Mouse (Mus musculus): ENCODE measurements around the gene Tomm40l. TPM values are rescaled to one million over a fixed set of nuclear protein-coding genes. Genes with fewer than 3 reads are reported as not detected.

The Tomm40l gene
- polyA plus RNA-seq, 1 experiment from 2014 or later = 49.2 TPM

GRCm38 (mm10) chr1:171234126-171234525, 11.8 kb upstream of the Tomm40l start, which contains the start of gene Fcer1g:
Fcer1g (minus strand) TSS chr1:171234365.
- H3K27ac ChIP-seq (ENCODE audit: low read depth, low read length) = no peak within 1 kb of the TSS
- no peak within 1 kb of the TSS for H3K4me2 ChIP-seq (ENCODE audit: low read length)
- DNase-seq (ENCODE audit: low spot score) (no peak), ATAC-seq (no peak)
- H3K36me3 ChIP-seq (ENCODE audit: control insufficient read depth, insufficient read depth, low read length) = peaks cover 54% of the 10 kb centered on the region
- H3K4me3 ChIP-seq (ENCODE audit: low read depth, low read length) = no peak within 1 kb of the TSS
- no peaks in the 10 kb centered on the region for H3K9me3 ChIP-seq (replicated peaks; ENCODE audit: control insufficient read depth, low read length)
- WGBS = 93% methylated on average over 14 of the region's 14 CpGs
- H3K4me1 ChIP-seq (ENCODE audit: control insufficient read depth, insufficient read depth, low read length) = no peaks in the 10 kb centered on the region
- no peaks in the 10 kb centered on the region for H3K27me3 ChIP-seq (replicated peaks; ENCODE audit: control insufficient read depth, insufficient read depth, low read length)
- no peak within 1 kb of the TSS for H3K9ac ChIP-seq (ENCODE audit: low read length)

- Histone ChIP-seq H3K4me3 (ENCODE audit: low read depth, low read length) (no peak overlapping the region), H3K4me2 (ENCODE audit: low read length) (no peak overlapping the region), H3K9ac (ENCODE audit: low read length) (no peak overlapping the region), H3K4me1 (ENCODE audit: control insufficient read depth, insufficient read depth, low read length) (no peaks in the 10 kb centered on the region), H3K36me3 (ENCODE audit: control insufficient read depth, insufficient read depth, low read length) (peaks cover 43% of the 10 kb centered on the region), H3K9me3 (replicated peaks; ENCODE audit: control insufficient read depth, low read length) (no peaks in the 10 kb centered on the region), H3K27ac (ENCODE audit: low read depth, low read length) (no peak overlapping the region), H3K27me3 (replicated peaks; ENCODE audit: control insufficient read depth, insufficient read depth, low read length) (no peaks in the 10 kb centered on the region)
- WGBS = 86% methylated on average over 12 of the region's 12 CpGs
- no peak for DNase-seq (ENCODE audit: low spot score)
- no peak for ATAC-seq
Observed at GRCm38 (mm10) chr1:171232800-171233730, 10.8 kb upstream of the Tomm40l start.

DNA sequence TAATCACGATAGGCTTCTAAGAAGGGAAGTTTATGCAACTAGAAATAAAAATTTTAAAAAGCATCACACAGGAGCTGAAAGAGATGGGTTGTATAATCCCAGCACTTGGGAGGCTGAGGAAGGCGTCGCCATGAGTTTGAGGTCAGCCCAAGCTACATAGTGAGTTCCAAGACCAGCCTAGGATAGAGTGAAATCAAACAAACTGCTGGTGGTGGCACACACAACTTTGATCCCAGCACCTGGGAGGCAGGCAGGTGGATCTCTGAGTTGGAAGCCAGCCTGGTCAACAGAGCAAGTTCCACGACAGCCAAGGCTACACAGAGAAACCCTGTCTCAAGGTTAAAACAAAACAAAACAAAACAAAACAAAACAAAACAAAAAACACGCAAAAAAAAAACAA, 10.0 kb upstream of the Tomm40l start:
- DNase-seq (ENCODE audit: low spot score) (no peak), ATAC-seq (no peak)
- Histone ChIP-seq H3K9ac (ENCODE audit: low read length) (no peak overlapping the region), H3K27ac (ENCODE audit: low read depth, low read length) (no peak overlapping the region), H3K9me3 (replicated peaks; ENCODE audit: control insufficient read depth, low read length) (no peaks in the 10 kb centered on the region), H3K4me3 (ENCODE audit: low read depth, low read length) (no peak overlapping the region), H3K27me3 (replicated peaks; ENCODE audit: control insufficient read depth, insufficient read depth, low read length) (no peaks in the 10 kb centered on the region), H3K4me2 (ENCODE audit: low read length) (no peak overlapping the region), H3K36me3 (ENCODE audit: control insufficient read depth, insufficient read depth, low read length) (peaks cover 36% of the 10 kb centered on the region), H3K4me1 (ENCODE audit: control insufficient read depth, insufficient read depth, low read length) (no peaks in the 10 kb centered on the region)
- 93% methylated on average over 5 of the region's 5 CpGs for WGBS

GRCm38 (mm10) chr1:171231844-171232243, 9.5 kb upstream of the Tomm40l start:
- WGBS = 81% methylated on average over 4 of the region's 4 CpGs
- Histone ChIP-seq H3K36me3 (ENCODE audit: control insufficient read depth, insufficient read depth, low read length) (peaks cover 31% of the 10 kb centered on the region), H3K9me3 (replicated peaks; ENCODE audit: control insufficient read depth, low read length) (no peaks in the 10 kb centered on the region), H3K4me3 (ENCODE audit: low read depth, low read length) (no peak overlapping the region), H3K27me3 (replicated peaks; ENCODE audit: control insufficient read depth, insufficient read depth, low read length) (no peaks in the 10 kb centered on the region), H3K9ac (ENCODE audit: low read length) (no peak overlapping the region), H3K27ac (ENCODE audit: low read depth, low read length) (no peak overlapping the region), H3K4me1 (ENCODE audit: control insufficient read depth, insufficient read depth, low read length) (no peaks in the 10 kb centered on the region), H3K4me2 (ENCODE audit: low read length) (no peak overlapping the region)
- DNase-seq (ENCODE audit: low spot score) (no peak), ATAC-seq (no peak)

DNA sequence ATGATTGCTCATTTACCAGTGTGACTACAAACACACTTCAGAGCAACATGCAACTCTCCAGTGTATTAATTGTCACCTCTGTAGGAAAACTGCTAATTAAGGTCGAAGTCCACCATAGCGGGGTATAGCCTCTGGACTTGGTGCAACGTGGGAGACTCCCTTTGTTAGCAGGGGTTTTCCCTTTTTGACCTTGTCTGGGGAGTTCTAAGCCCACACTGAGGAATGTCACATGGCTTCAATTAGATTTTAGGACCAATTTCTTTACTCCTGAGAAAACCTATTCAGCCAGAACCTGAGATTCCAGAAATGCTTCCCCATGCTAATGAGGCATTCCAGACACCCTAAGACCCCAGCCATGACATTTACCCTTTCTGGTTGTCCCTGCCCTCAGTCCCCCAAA, 7.9 kb upstream of the Tomm40l start:
- no peak overlapping the region for H3K4me2 ChIP-seq (ENCODE audit: low read length)
- WGBS = 32% methylated on average over 3 of the region's 3 CpGs
- H3K9me3 ChIP-seq (replicated peaks; ENCODE audit: control insufficient read depth, low read length) = no peaks in the 10 kb centered on the region
- no peak overlapping the region for H3K27ac ChIP-seq (ENCODE audit: low read depth, low read length)
- H3K27me3 ChIP-seq (replicated peaks; ENCODE audit: control insufficient read depth, insufficient read depth, low read length) = no peaks in the 10 kb centered on the region
- H3K4me3 ChIP-seq (ENCODE audit: low read depth, low read length) = no peak overlapping the region
- peaks cover 17% of the 10 kb centered on the region for H3K36me3 ChIP-seq (ENCODE audit: control insufficient read depth, insufficient read depth, low read length)
- DNase-seq (ENCODE audit: low spot score) (no peak), ATAC-seq (no peak)
- H3K9ac ChIP-seq (ENCODE audit: low read length) = no peak overlapping the region
- H3K4me1 ChIP-seq (ENCODE audit: control insufficient read depth, insufficient read depth, low read length) = no peaks in the 10 kb centered on the region

GRCm38 (mm10) chr1:171229750-171230149, 7.4 kb upstream of the Tomm40l start:
- no peak for DNase-seq (ENCODE audit: low spot score)
- no peak overlapping the region for H3K27ac ChIP-seq (ENCODE audit: low read depth, low read length)
- WGBS = 39% methylated on average over 6 of the region's 6 CpGs

DNA sequence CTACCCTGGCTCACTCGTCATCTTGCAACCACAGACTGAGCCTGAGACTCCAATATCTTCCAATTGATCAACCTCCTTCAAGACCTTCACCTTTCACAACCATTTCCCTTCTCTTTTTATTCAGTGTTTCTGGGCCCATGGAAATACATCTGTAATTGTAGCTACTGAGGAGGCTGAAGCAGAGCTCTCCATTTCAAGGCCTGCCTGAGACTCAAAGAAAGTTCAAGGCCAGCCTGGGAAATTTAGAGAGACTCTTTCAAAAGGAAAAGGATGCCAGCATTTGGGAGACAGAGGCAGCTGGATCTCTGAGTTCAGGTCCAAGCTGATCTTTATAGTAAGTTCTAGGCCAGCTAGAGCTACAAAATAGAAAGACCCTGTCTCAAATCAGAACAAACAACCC, 5.6 kb upstream of the Tomm40l start:
- Histone ChIP-seq H3K36me3 (ENCODE audit: control insufficient read depth, insufficient read depth, low read length) (no peaks in the 10 kb centered on the region), H3K4me3 (ENCODE audit: low read depth, low read length) (no peak overlapping the region), H3K4me1 (ENCODE audit: control insufficient read depth, insufficient read depth, low read length) (no peaks in the 10 kb centered on the region), H3K27me3 (replicated peaks; ENCODE audit: control insufficient read depth, insufficient read depth, low read length) (no peaks in the 10 kb centered on the region), H3K4me2 (ENCODE audit: low read length) (no peak overlapping the region), H3K9me3 (replicated peaks; ENCODE audit: control insufficient read depth, low read length) (no peaks in the 10 kb centered on the region), H3K9ac (ENCODE audit: low read length) (no peak overlapping the region), H3K27ac (ENCODE audit: low read depth, low read length) (no peak overlapping the region)
- 78% methylated on average over 1 of the region's 1 CpGs for WGBS
- ATAC-seq = no peak
- no peak for DNase-seq (ENCODE audit: low spot score)

More at GRCm38 (mm10) chr1:171229750-171230149, 7.4 kb upstream of the Tomm40l start:
- Histone ChIP-seq H3K9ac (ENCODE audit: low read length) (no peak overlapping the region), H3K4me2 (ENCODE audit: low read length) (no peak overlapping the region), H3K36me3 (ENCODE audit: control insufficient read depth, insufficient read depth, low read length) (peaks cover 13% of the 10 kb centered on the region), H3K9me3 (replicated peaks; ENCODE audit: control insufficient read depth, low read length) (no peaks in the 10 kb centered on the region), H3K4me1 (ENCODE audit: control insufficient read depth, insufficient read depth, low read length) (no peaks in the 10 kb centered on the region), H3K4me3 (ENCODE audit: low read depth, low read length) (no peak overlapping the region), H3K27me3 (replicated peaks; ENCODE audit: control insufficient read depth, insufficient read depth, low read length) (no peaks in the 10 kb centered on the region)
- no peak for ATAC-seq

- Histone ChIP-seq H3K27me3 (replicated peaks; ENCODE audit: control insufficient read depth, insufficient read depth, low read length) (no peaks in the 10 kb centered on the region), H3K9ac (ENCODE audit: low read length) (no peak overlapping the region), H3K36me3 (ENCODE audit: control insufficient read depth, insufficient read depth, low read length) (no peaks in the 10 kb centered on the region), H3K27ac (ENCODE audit: low read depth, low read length) (no peak overlapping the region), H3K9me3 (replicated peaks; ENCODE audit: control insufficient read depth, low read length) (no peaks in the 10 kb centered on the region), H3K4me2 (ENCODE audit: low read length) (no peak overlapping the region), H3K4me3 (ENCODE audit: low read depth, low read length) (no peak overlapping the region), H3K4me1 (ENCODE audit: control insufficient read depth, insufficient read depth, low read length) (peaks cover under 1% of the 10 kb centered on the region; the same call in 1 of the 2 replicates)
- DNase-seq (ENCODE audit: low spot score) (no peak), ATAC-seq (no peak)
- WGBS = 35% methylated on average over 4 of the region's 4 CpGs
Observed at GRCm38 (mm10) chr1:171226780-171227179, 4.5 kb upstream of the Tomm40l start.

DNA sequence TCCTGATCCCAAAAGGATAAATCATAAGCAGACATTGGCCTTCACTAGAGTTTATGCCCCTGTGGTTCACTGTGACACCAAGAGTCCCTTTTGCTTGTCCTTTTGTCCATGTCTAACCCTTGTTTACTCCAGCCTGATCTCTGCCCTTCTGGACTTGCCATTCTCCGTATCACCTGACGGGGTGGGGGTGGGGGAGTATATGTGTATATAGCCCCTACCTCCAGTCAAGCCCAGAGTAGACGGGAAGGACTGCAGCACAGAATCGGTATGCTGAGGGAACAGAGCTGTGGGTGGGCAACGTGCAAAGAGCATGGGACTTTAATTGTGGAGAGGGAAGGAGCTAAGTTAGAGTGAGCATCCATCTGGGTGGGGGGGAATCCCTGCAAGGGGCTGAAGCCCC, 2.5 kb upstream of the Tomm40l start, which contains the start of gene Apoa2:
Apoa2 (plus strand) TSS at position 198 of the 400 bp plus-strand sequence.
- 77% methylated on average over 5 of the region's 5 CpGs for WGBS

More for the DNA sequence above, 2.5 kb upstream of the Tomm40l start, which contains the start of gene Apoa2:
- Histone ChIP-seq H3K27ac (ENCODE audit: low read depth, low read length) (no peak within 1 kb of the TSS), H3K4me1 (ENCODE audit: control insufficient read depth, insufficient read depth, low read length) (peaks cover 6% of the 10 kb centered on the region), H3K36me3 (ENCODE audit: control insufficient read depth, insufficient read depth, low read length) (peaks cover 6% of the 10 kb centered on the region; the same call in 1 of the 2 replicates), H3K4me3 (ENCODE audit: low read depth, low read length) (no peak within 1 kb of the TSS), H3K4me2 (ENCODE audit: low read length) (no peak within 1 kb of the TSS), H3K9me3 (replicated peaks; ENCODE audit: control insufficient read depth, low read length) (no peaks in the 10 kb centered on the region), H3K9ac (ENCODE audit: low read length) (no peak within 1 kb of the TSS), H3K27me3 (replicated peaks; ENCODE audit: control insufficient read depth, insufficient read depth, low read length) (no peaks in the 10 kb centered on the region)
- ATAC-seq (no peak), DNase-seq (ENCODE audit: low spot score) (no peak)

All from forebrain, embryonic 14.5 days (tissue).